Mouse (Mus musculus) erythroblast, embryonic 14.5 days (primary cell): ENCODE measurements at regions not wholly inside any gene's neighbourhood (a gene's known extent, or its start where the extent isn't known, plus 50 kb on each side); places are given as distances from the start of the nearest gene placed in this dataset.

Experiments
- H3K27me3 ChIP-seq: 2 replicates; pipeline ENCODE4 v1.6.1; 2012; ENCODE audit warnings: inconsistent platforms; ENCODE audit not compliant: control insufficient read depth
- H3K36me3 ChIP-seq: 2 replicates; pipeline ENCODE4 v1.6.1; 2012; ENCODE audit warnings: mild to moderate bottlenecking, inconsistent platforms; ENCODE audit not compliant: control insufficient read depth
- H3K4me1 ChIP-seq: 2 replicates; pipeline ENCODE4 v1.6.1; 2012; ENCODE audit warnings: inconsistent platforms; ENCODE audit not compliant: control insufficient read depth
- H3K4me3 ChIP-seq: replicated peaks from 2 replicates; pipeline ENCODE3; 2012; ENCODE audit warnings: moderate library complexity, mild to moderate bottlenecking, inconsistent platforms
- H3K9me3 ChIP-seq: 2 replicates; pipeline ENCODE4 v1.6.1; 2012; ENCODE audit warnings: low read length, inconsistent platforms, mixed read lengths; ENCODE audit not compliant: control insufficient read depth
- GATA1 ChIP-seq: IDR thresholded peaks from 2 replicates; pipeline ENCODE4 v1.6.1; 2012; ENCODE audit warnings: low read length, inconsistent platforms, mixed read lengths
- TAL1 ChIP-seq: IDR thresholded peaks from 3 replicates; pipeline ENCODE4 v1.6.1; 2012; ENCODE audit warnings: low read length, inconsistent platforms, mixed read lengths

- no peak for TF ChIP-seq TAL1
- no peak for TF ChIP-seq GATA1
- H3K36me3 ChIP-seq: no peaks in the 10 kb centered on the region
- no peak overlapping the region for H3K4me3 ChIP-seq
- no peaks in the 10 kb centered on the region for H3K4me1 ChIP-seq
- H3K9me3 ChIP-seq: no peaks in the 10 kb centered on the region
- no peaks in the 10 kb centered on the region for H3K27me3 ChIP-seq
These were observed 138.2 kb downstream of the Dhx15 start for GRCm38 (mm10) chr5:52052072-52052465.

- Histone ChIP-seq H3K4me3 (no peak overlapping the region), H3K9me3 (no peaks in the 10 kb centered on the region), H3K36me3 (no peaks in the 10 kb centered on the region), H3K27me3 (no peaks in the 10 kb centered on the region), H3K4me1 (no peaks in the 10 kb centered on the region)
- no peak for TF ChIP-seq GATA1
- no peak for TF ChIP-seq TAL1
These were observed 138.8 kb downstream of the Dhx15 start for GRCm38 (mm10) chr5:52051383-52052071.

GRCm38 (mm10) chr5:52048790-52049189 lies 141.5 kb downstream of the Dhx15 start:
- no peaks in the 10 kb centered on the region for H3K36me3 ChIP-seq
- no peaks in the 10 kb centered on the region for H3K4me1 ChIP-seq
- H3K4me3 ChIP-seq: no peak overlapping the region
- TF ChIP-seq GATA1 (no peak), TAL1 (no peak)
- no peaks in the 10 kb centered on the region for H3K9me3 ChIP-seq
- no peaks in the 10 kb centered on the region for H3K27me3 ChIP-seq

GRCm38 (mm10) chr5:52046704-52047103 lies 143.6 kb downstream of the Dhx15 start:
- Histone ChIP-seq H3K4me3 (no peak overlapping the region), H3K27me3 (no peaks in the 10 kb centered on the region), H3K4me1 (no peaks in the 10 kb centered on the region), H3K36me3 (no peaks in the 10 kb centered on the region), H3K9me3 (no peaks in the 10 kb centered on the region)
- TF ChIP-seq TAL1: no peak
- TF ChIP-seq GATA1: no peak

GRCm38 (mm10) chr5:52044101-52044500 lies 146.2 kb downstream of the Dhx15 start:
- Histone ChIP-seq H3K27me3 (no peaks in the 10 kb centered on the region), H3K36me3 (no peaks in the 10 kb centered on the region), H3K4me1 (peaks cover 11% of the 10 kb centered on the region), H3K4me3 (no peak overlapping the region), H3K9me3 (no peaks in the 10 kb centered on the region)
- TF ChIP-seq GATA1 (no peak), TAL1 (no peak)

- Histone ChIP-seq H3K9me3 (no peaks in the 10 kb centered on the region), H3K4me1 (peaks cover 11% of the 10 kb centered on the region), H3K36me3 (no peaks in the 10 kb centered on the region), H3K4me3 (no peak overlapping the region), H3K27me3 (no peaks in the 10 kb centered on the region)
- no peak for TF ChIP-seq GATA1
- TF ChIP-seq TAL1: no peak
These were observed 148.9 kb downstream of the Dhx15 start for GRCm38 (mm10) chr5:52041447-52041846.

- Histone ChIP-seq H3K27me3 (no peaks in the 10 kb centered on the region), H3K36me3 (no peaks in the 10 kb centered on the region), H3K9me3 (no peaks in the 10 kb centered on the region), H3K4me3 (no peak overlapping the region), H3K4me1 (peaks cover 11% of the 10 kb centered on the region)
- TF ChIP-seq GATA1: no peak
- no peak for TF ChIP-seq TAL1
These were observed 149.6 kb downstream of the Dhx15 start for GRCm38 (mm10) chr5:52040427-52041312.

- peaks cover 3% of the 10 kb centered on the region for H3K4me1 ChIP-seq
- no peaks in the 10 kb centered on the region for H3K9me3 ChIP-seq
- no peak overlapping the region for H3K4me3 ChIP-seq
- TF ChIP-seq TAL1: no peak
- TF ChIP-seq GATA1: no peak
- H3K27me3 ChIP-seq: no peaks in the 10 kb centered on the region
- no peaks in the 10 kb centered on the region for H3K36me3 ChIP-seq
These were observed 155.0 kb downstream of the Dhx15 start for GRCm38 (mm10) chr5:52035339-52035738.

- H3K27me3 ChIP-seq: no peaks in the 10 kb centered on the region
- no peaks in the 10 kb centered on the region for H3K36me3 ChIP-seq
- H3K9me3 ChIP-seq: no peaks in the 10 kb centered on the region
- H3K4me1 ChIP-seq: no peaks in the 10 kb centered on the region
- no peak overlapping the region for H3K4me3 ChIP-seq
- no peak for TF ChIP-seq GATA1
- TF ChIP-seq TAL1: no peak
These were observed 162.8 kb downstream of the Dhx15 start for GRCm38 (mm10) chr5:52027478-52027877.
